Mouse (Mus musculus): ENCODE results near the gene Arsa. TPM values are rescaled to one million over a fixed set of nuclear protein-coding genes. Genes with fewer than 3 reads are reported as not detected.

Arsa gene
- total RNA-seq, 2 experiments from 2014 or later = 31.5 to 32.8 TPM

Other genes with a start within 250 kb of the Arsa start
- 100 to 1,000 TPM; 192 to 235 TPM for gene Sbf1, start 162.1 kb downstream of the Arsa start, total RNA-seq (2021)
- gene Adm2, start 154.7 kb downstream of the Arsa start, total RNA-seq (2021) = not detected
- not detected for gene Miox, start 143.0 kb downstream of the Arsa start, total RNA-seq (2021)
- 10 to 100 TPM; 22.9 to 36.2 TPM for gene Lmf2, start 121.8 kb downstream of the Arsa start, total RNA-seq (2021)
- 10 to 100 TPM; 86.6 to 93.2 TPM for gene Ncaph2, start 121.7 kb downstream of the Arsa start, total RNA-seq (2021)
- 10 to 100 TPM; 25.0 to 28.7 TPM for gene Sco2, start 103.6 kb downstream of the Arsa start, total RNA-seq (2021)
- under 1 TPM; 0.62 to 0.81 TPM for gene Tymp, start 100.4 kb downstream of the Arsa start, total RNA-seq (2021)
- 1 to 10 TPM; 1.8 to 1.9 TPM for gene Odf3b, start 98.1 kb downstream of the Arsa start, total RNA-seq (2021)
- gene Klhdc7b, start 92.5 kb downstream of the Arsa start, total RNA-seq (2021) = not detected
- gene Syce3, start 66.9 kb downstream of the Arsa start, total RNA-seq (2021) = not detected
- 1 to 10 TPM; 4.0 to 7.6 TPM for gene Cpt1b, start 51.6 kb downstream of the Arsa start, total RNA-seq (2021)
- gene C730034F03Rik, start 47.8 kb downstream of the Arsa start, total RNA-seq (2021) = 1 to 10 TPM; 1.8 to 3.2 TPM
- 1 to 10 TPM in 1 of 2 experiments, under 1 TPM in 1; 0.40 to 1.3 TPM for gene Gm44502, start 47.7 kb downstream of the Arsa start, total RNA-seq (2021)
- 10 to 100 TPM; 75.8 TPM for gene Chkb, start 47.5 kb downstream of the Arsa start, total RNA-seq (2021)
- 100 to 1,000 TPM; 155 to 170 TPM for gene Mapk8ip2, start 23.5 kb downstream of the Arsa start, total RNA-seq (2021)
- 100 to 1,000 TPM; 136 to 141 TPM for gene Shank3, start 22.2 kb upstream of the Arsa start, total RNA-seq (2021)
- 1 to 10 TPM; 5.8 to 5.9 TPM for gene Acr, start 90.9 kb upstream of the Arsa start, total RNA-seq (2021)
- gene Rabl2, start 114.5 kb upstream of the Arsa start, total RNA-seq (2021) = 10 to 100 TPM; 51.7 to 54.5 TPM